Mouse (Mus musculus) c-Kit-negative CD71-positive TER-119-positive erythroid progenitor cells, embryonic 14.5 days (primary cell): ENCODE data around the gene Doc2g.
A peak's percentile ranks its signal among the peaks of the same experiment; 100 is the strongest.
"Not testable (repeated sequence)": the region's sequence is repeated elsewhere in the genome, so short reads cannot be mapped to it uniquely, and the experiment has no call there.

Source experiments
- DNase-seq: peaks from one replicate; pipeline ENCODE4 v3.0.0-alpha.2; 2013; ENCODE audit warnings: low read depth, low spot score

Gene Doc2g

GRCm38 (mm10) chr19:4003112-4003511 is at the start of gene Doc2g:
Gene Doc2g (plus strand): TSS chr19:4003313.
- DNase-seq: no peak

- DNase-seq: no peak
Measured at GRCm38 (mm10) chr19:3955033-3955432, 48.1 kb upstream of the Doc2g start.

DNA sequence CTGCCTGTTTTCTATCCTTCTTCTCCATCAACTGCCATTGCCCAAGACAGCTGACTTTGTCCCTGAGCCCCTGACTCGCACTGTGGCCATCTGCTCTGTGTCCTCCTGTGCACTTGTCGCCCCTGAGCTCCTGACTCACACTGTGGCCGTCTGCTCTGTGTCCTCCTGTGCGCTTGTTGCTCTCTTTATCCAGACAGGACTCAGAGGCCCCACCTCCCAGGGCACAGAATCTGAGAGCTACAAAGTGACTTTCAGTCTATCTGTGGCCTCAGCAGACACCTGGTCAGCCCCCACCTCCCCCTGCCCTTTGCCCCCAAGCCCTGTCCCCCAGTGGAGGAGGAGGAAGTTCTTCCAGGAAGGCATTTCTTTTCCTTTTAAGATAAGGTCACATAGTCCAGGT is 47.3 kb upstream of the Doc2g start:
- no peak for DNase-seq

DNA sequence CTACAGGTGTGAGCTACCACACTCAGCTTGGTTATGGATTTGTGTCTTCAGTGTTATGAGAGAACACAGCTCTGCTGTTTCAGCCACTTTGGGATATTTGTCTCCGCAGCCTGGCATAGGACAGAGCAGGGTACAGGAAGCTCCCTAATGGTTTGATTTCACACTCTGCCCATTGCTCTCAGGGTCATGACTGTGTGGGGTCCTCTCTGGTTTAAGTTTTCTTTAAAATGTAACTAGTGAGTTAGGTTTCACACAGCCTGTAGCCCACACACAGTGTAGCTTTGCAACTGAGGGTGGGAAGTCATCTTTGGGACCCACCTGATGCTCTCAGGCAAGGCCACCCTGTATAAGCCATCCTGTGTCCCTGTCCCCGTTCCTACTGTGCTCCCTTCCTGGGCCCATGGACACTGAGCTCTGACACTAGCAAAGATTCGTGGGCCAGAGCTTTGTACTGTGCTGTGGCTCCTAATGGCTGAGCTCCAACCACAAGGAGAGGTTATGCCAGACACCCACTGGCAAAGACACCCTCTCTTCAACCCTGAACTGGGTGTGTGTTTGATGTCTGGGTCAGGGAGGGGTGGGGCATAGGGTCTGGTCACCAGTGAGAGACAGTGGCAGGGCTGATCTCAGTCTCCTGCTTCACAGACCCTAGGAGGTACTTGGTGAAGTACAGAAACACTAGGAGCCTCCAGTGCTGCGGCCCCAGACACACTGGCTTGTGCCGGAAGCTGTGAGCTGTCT is 45.6 kb upstream of the Doc2g start:
- DNase-seq: not testable (repeated sequence)

DNA sequence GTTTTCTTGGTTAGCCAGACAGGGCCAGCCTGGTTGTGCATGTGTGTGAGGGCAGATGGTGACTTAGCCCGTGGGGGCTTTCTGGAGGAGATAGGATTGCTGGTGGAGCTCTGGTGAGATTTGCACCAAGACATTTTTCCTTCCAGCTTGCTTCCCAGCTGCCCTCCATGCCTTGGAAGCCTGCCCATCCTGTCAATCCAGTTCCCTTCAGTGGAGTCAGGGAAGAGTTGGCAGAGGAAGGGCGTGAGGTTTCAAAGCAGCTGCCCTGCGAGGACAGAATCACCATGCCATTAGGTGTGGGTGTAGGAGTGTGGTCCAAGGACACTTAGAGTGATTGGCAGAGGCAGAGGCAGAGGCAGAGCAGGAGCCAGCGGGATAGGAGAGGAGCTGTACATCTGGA is 44.6 kb upstream of the Doc2g start, which contains the start of gene Aldh3b3:
Gene Aldh3b3, plus strand, starts transcription at position 176 of the 400 bp plus-strand sequence.
- no peak for DNase-seq

- no peak for DNase-seq
Measured at GRCm38 (mm10) chr19:3959030-3959429, 44.1 kb upstream of the Doc2g start.

DNA sequence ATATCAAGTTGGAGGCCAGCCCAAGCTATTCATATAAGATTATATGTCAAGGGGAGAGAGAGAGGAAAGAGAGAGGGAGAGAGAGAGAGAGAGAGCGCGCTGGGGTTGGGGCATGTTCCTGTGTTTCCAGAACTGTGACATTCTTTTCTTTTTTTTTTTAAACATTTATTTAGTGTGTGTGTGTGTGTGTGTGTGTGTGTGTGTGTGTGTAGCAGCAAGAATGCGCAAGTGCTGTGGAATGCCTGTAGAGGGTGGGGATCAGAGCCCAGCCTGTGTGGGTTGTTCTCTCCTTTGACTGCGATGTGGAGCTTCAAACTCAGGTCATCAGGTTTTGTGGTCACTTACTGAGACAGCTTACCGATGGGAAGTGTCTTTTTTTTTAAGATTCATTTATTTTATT is 42.9 kb upstream of the Doc2g start:
- DNase-seq: no peak

GRCm38 (mm10) chr19:3961805-3962204 is 41.3 kb upstream of the Doc2g start:
- DNase-seq: not testable (repeated sequence)

DNA sequence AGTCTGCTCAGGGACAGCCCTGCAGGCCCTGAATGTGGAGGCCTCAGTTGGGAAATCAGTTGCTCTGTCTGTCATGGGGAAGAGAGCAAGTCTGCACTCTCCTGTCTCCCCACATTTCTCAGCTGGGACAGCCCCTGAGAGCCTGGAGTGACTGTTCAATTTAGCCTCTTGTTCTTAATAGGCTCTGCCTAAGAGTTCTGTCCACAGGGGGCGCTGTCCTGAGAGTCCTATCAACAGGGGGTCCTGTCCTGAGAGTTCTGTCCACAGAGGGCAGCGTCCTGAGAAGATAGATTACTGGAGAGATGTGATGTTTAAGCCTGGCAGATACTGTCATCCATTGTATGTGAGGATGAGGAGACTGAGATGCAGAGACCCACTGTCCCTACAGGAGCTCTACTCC is 40.6 kb upstream of the Doc2g start:
- no peak for DNase-seq

DNA sequence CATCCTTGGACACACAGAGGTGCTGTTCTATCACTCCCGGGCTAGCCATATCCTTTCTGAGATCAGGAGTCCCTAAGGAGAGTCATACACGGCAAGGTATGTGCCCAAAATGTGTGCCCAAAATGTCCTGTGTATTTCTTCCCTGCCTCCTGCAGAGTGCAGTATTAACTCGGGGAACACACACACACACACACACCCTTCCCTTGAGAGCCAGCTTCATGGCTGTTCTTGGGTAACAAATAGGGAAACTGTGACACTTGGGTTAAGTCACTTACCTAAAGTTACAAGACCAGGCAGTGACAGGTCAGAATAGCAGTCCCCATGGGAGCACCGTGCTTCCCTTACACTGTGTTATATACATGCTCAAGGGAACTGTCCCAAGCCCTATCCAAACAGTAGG is 39.1 kb upstream of the Doc2g start:
- no peak for DNase-seq

DNA sequence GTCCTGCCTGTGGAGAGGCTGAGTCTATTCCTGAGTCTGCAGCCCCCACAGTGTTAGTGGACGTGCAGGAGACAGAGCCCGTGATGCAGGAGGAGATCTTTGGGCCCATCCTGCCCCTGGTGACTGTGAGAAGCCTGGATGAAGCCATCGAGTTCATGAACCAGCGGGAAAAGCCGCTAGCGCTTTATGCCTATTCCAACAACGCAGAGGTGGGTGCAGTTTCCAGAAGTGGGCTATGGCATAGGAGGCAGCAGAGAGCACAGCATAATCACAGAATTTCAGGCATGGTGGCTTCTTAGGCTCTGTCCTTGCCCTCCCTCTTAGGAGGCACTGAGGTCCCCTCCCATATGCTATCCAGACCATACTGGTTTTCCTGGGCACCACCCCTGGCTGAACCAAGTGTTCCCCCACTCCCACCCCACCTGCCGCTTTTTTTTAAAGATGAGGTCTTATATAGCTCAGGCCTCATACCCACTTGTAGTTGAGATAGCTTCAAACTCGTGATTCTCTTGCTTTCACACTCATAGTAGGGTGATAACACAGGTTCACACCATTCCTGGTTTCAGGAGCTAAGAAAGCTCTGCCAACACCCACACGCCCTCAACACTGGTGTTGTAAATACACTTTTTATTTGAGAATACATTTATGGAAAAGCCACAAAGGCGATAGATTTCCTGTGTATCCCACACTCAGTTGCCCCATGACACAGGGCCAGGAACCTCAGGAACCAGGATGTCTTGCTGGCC is 36.6 kb upstream of the Doc2g start:
- DNase-seq: no peak

- DNase-seq: no peak
Measured at GRCm38 (mm10) chr19:3967258-3967657, 35.9 kb upstream of the Doc2g start.

GRCm38 (mm10) chr19:3972229-3972628 is 30.9 kb upstream of the Doc2g start, which contains the start of gene Aldh3b2:
Gene Aldh3b2 (plus strand): TSS chr19:3972328.
- DNase-seq: peak; percentile 40

GRCm38 (mm10) chr19:3974608-3975007 is 28.5 kb upstream of the Doc2g start:
- DNase-seq: not testable (repeated sequence)

GRCm38 (mm10) chr19:3975866-3976265 is 27.2 kb upstream of the Doc2g start:
- DNase-seq: no peak

- peak; percentile 61 for DNase-seq
Measured at GRCm38 (mm10) chr19:3980309-3980708, 22.8 kb upstream of the Doc2g start.

GRCm38 (mm10) chr19:3980917-3981316 is 22.2 kb upstream of the Doc2g start:
- no peak for DNase-seq

DNA sequence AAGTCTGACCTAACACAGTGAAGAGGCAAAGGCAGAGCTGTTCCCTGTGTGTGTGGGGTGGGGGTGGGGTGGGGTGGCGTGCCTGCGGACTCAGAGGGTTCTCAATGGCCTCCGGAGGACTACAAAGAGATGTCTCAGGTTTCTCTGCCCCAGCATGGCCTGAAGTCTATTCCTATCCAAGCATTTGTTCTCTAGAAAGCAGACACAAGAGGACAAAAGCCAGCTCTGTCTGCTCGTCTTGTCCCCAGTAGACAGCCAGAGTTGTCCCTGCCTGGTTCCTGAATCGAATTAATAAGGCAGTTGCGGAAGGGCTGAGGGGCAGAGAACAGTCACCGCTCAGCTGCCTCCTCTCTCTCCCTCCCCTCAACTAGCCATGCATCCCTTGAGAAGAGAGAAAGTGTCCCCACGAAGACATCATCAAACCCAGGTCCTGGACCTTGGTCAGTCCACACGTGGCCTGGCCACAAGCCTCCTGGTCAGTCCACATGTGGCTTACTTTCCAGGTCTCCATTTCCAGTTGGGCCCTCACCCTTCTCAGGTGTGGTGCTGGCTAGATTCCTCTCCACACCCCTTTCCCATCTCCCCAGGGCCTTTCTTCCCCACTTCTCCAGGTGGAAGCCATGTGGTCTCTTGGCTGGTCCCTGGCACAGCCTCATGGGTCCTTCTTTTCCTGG is 19.4 kb upstream of the Doc2g start:
- DNase-seq: no peak

- DNase-seq: no peak
Measured at GRCm38 (mm10) chr19:3985261-3985681, 17.8 kb upstream of the Doc2g start.

GRCm38 (mm10) chr19:3986334-3986733 is 16.8 kb upstream of the Doc2g start, which contains the start of gene Acy3:
Gene Acy3 (plus strand): TSS chr19:3986570.
- DNase-seq: no peak

- no peak for DNase-seq
Measured at GRCm38 (mm10) chr19:3988066-3988465, 15.0 kb upstream of the Doc2g start.

DNA sequence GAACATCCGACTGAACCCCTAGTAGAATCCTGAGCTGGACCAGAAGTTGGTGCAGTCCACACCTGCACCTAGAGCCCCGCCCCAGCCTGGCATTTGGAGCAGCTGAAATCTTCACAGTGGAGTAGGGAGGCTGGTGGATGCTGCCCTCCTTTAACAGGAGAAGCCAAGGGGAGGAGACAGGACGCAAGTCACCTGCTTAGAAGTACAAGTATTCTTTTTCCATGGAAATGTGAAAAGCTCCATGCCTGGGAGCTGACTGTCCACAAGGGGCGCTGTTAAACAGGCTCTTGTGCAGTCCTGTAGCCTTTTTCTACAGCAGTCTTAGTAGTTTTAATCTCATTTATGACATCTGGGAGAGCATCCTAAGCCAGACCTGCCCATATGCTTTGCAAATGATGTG is 14.4 kb upstream of the Doc2g start:
- DNase-seq: no peak
